In the genomic region with DNA sequence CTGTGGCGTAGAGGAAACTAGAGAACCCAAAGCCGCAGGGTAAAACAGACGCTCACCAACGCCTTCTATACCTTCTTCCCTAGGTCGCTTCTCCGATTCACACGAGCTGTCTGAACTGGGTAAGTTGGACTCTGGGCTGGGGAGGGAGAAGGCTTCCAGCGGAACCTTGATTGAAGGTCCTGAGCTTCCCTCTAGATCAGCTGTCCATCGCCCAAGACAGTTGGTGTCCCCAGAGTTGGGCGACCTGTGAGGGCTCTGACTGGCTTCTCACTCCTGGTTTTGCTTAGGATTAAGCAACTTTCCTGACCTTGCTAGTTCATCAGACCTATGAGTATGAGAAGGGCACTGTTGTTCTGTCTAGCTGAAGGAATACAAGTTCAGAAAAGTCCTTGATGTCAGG, we compare ENCODE assay signal across 8 mouse cellular contexts. TPM values are rescaled to one million over a fixed set of nuclear protein-coding genes. Genes with fewer than 3 reads are reported as not detected.
DNase-seq lines count a peak whose midpoint lies in the region; ATAC-seq and TF ChIP-seq lines count a peak whose summit lies in the region.

No protein-coding gene starts in this region.

- peaks cover 27% of the 10 kb centered on the region for H3K36me3 ChIP-seq in kidney, embryonic 14.5 days (ENCODE audit: control insufficient read depth, insufficient read depth, low read length)
- H3K36me3 ChIP-seq in hindbrain, embryonic 12.5 days: peaks cover 35% of the 10 kb centered on the region
- H3K36me3 ChIP-seq in midbrain, embryonic 14.5 days (ENCODE audit: control insufficient read depth, insufficient read depth, low read length): peaks cover 34% of the 10 kb centered on the region

- peak overlapping the region; percentile 74 for H3K9ac ChIP-seq in kidney, embryonic 14.5 days (ENCODE audit: low read depth, low read length)
- H3K9ac ChIP-seq in hindbrain, embryonic 12.5 days: peak overlapping the region; percentile 82
- H3K9ac ChIP-seq in midbrain, embryonic 14.5 days (replicated peaks; ENCODE audit: low read length): peak overlapping the region; percentile 68

- 15% methylated on average over 10 of the region's 10 CpGs for WGBS in kidney, embryonic 14.5 days
- WGBS in hindbrain, embryonic 12.5 days: 11% methylated on average over 10 of the region's 10 CpGs
- 12% methylated on average over 10 of the region's 10 CpGs for WGBS in midbrain, embryonic 14.5 days

- peaks cover 5% of the 10 kb centered on the region; the same call in 1 of the 2 replicates for H3K27me3 ChIP-seq in kidney, embryonic 14.5 days (ENCODE audit: control insufficient read depth, insufficient read depth, low read length)
- peaks cover 9% of the 10 kb centered on the region for H3K27me3 ChIP-seq in hindbrain, embryonic 12.5 days
- peaks cover 6% of the 10 kb centered on the region; the same call in 1 of the 2 replicates for H3K27me3 ChIP-seq in midbrain, embryonic 14.5 days (ENCODE audit: control insufficient read depth, insufficient read depth, low read length)

- no peaks in the 10 kb centered on the region for H3K9me3 ChIP-seq in kidney, embryonic 14.5 days (ENCODE audit: control insufficient read depth, low read length)
- no peaks in the 10 kb centered on the region for H3K9me3 ChIP-seq in hindbrain, embryonic 12.5 days (replicated peaks)
- no peaks in the 10 kb centered on the region for H3K9me3 ChIP-seq in midbrain, embryonic 14.5 days (ENCODE audit: control insufficient read depth, low read length)

- no peak; the same call in 1 of the 2 replicates for ATAC-seq in kidney, embryonic 14.5 days (ENCODE audit: low FRiP score, low TSS enrichment)
- ATAC-seq in hindbrain, embryonic 12.5 days (ENCODE audit: low FRiP score): peak; percentile 5
- ATAC-seq in midbrain, embryonic 14.5 days (ENCODE audit: low FRiP score, low TSS enrichment): no peak

- H3K4me1 ChIP-seq in kidney, embryonic 14.5 days (ENCODE audit: control insufficient read depth, insufficient read depth, low read length): peaks cover 25% of the 10 kb centered on the region; the same call in 1 of the 2 replicates
- peaks cover 28% of the 10 kb centered on the region for H3K4me1 ChIP-seq in bone marrow macrophage, adult 2 months (ENCODE audit: control insufficient read depth, insufficient read depth, low read length)
- H3K4me1 ChIP-seq in hindbrain, embryonic 12.5 days: peaks cover 45% of the 10 kb centered on the region
- peaks cover 37% of the 10 kb centered on the region for H3K4me1 ChIP-seq in midbrain, embryonic 14.5 days (ENCODE audit: control insufficient read depth, insufficient read depth, low read length)

- no peak for TF ChIP-seq CTCF in bone marrow macrophage, adult 2 months (IDR thresholded peaks at IDR 0.05; ENCODE audit: low read depth, low read length)

- no peak for DNase-seq in kidney, postnatal 10 days
- no peak for DNase-seq in midbrain, embryonic 14.5 days
- no peak for DNase-seq in thymus, postnatal 14 days
- DNase-seq in testis, postnatal 14 days (ENCODE audit: low spot score): no peak
- DNase-seq in spleen, postnatal 36 days (ENCODE audit: low spot score in 2 of 2): no peak

- peak overlapping the region; percentile 78 for H3K4me3 ChIP-seq in kidney, embryonic 14.5 days (ENCODE audit: low read length)
- H3K4me3 ChIP-seq in bone marrow macrophage, adult 2 months (ENCODE audit: insufficient read depth, low read length): peak overlapping the region; percentile 91
- H3K4me3 ChIP-seq in hindbrain, embryonic 12.5 days: peak overlapping the region; percentile 83
- peak overlapping the region; percentile 72 for H3K4me3 ChIP-seq in midbrain, embryonic 14.5 days (replicated peaks; ENCODE audit: low read depth, low read length)

- no peak for TF ChIP-seq POLR2A in bone marrow macrophage, adult 2 months (IDR thresholded peaks at IDR 0.05; ENCODE audit: borderline replicate concordance, low read depth, low read length)

- H3K4me2 ChIP-seq in kidney, embryonic 14.5 days (replicated peaks; ENCODE audit: low read depth, low read length): peak overlapping the region; percentile 95
- H3K4me2 ChIP-seq in hindbrain, embryonic 12.5 days (replicated peaks): peak overlapping the region; percentile 95
- peak overlapping the region; percentile 93 for H3K4me2 ChIP-seq in midbrain, embryonic 14.5 days (ENCODE audit: low read length)

- H3K27ac ChIP-seq in kidney, embryonic 14.5 days (ENCODE audit: low read depth, low read length): 0 out of 2 replicates have a peak overlapping the region, but pooled peaks have one; percentile 95
- H3K27ac ChIP-seq in bone marrow macrophage, adult 2 months (ENCODE audit: insufficient read depth, low read depth, low read length): peak overlapping the region; percentile 46
- peak overlapping the region; percentile 87 for H3K27ac ChIP-seq in hindbrain, embryonic 12.5 days
- peak overlapping the region; percentile 80 for H3K27ac ChIP-seq in midbrain, embryonic 14.5 days (replicated peaks; ENCODE audit: low read depth, low read length)

RNA-seq across cellular contexts. Expression of a gene that starts 1.1 kb away (rescaled TPM):
- 24.0 and 33.3 TPM in 2 replicates for polyA plus RNA-seq in kidney, embryonic 14.5 days (2014; fragmentation: Nextera tagmentation; extraction: Ambion mirVana)
- not detected in 2 replicates for polyA plus RNA-seq in bone marrow macrophage, adult 2 months (2012; ENCODE audit: insufficient read depth, insufficient read length, missing spikeins)
- polyA plus RNA-seq in hindbrain, embryonic 12.5 days (2016; fragmentation: Nextera tagmentation; extraction: Ambion mirVana): 5.4 and 7.0 TPM in 2 replicates
- polyA plus RNA-seq in midbrain, embryonic 14.5 days (2014; fragmentation: Nextera tagmentation; extraction: Ambion mirVana): 1.5 and 1.6 TPM in 2 replicates

RNA-seq across cellular contexts. Expression of a gene that starts 1.3 kb away (rescaled TPM):
- 21.3 and 22.7 TPM in 2 replicates for polyA plus RNA-seq in kidney, embryonic 14.5 days (2014; fragmentation: Nextera tagmentation; extraction: Ambion mirVana)
- polyA plus RNA-seq in bone marrow macrophage, adult 2 months (2012; ENCODE audit: insufficient read depth, insufficient read length, missing spikeins): 14.3 and 17.7 TPM in 2 replicates
- polyA plus RNA-seq in hindbrain, embryonic 12.5 days (2016; fragmentation: Nextera tagmentation; extraction: Ambion mirVana): 23.1 and 25.0 TPM in 2 replicates
- 35.4 and 41.6 TPM in 2 replicates for polyA plus RNA-seq in midbrain, embryonic 14.5 days (2014; fragmentation: Nextera tagmentation; extraction: Ambion mirVana)

RNA-seq across cellular contexts. Expression of a gene that starts 6.5 kb away (rescaled TPM):
- 2.1 and 2.5 TPM in 2 replicates for polyA plus RNA-seq in kidney, embryonic 14.5 days (2014; fragmentation: Nextera tagmentation; extraction: Ambion mirVana)
- polyA plus RNA-seq in bone marrow macrophage, adult 2 months (2012; ENCODE audit: insufficient read depth, insufficient read length, missing spikeins): 1.1 and 1.7 TPM in 2 replicates
- 7.6 and 8.1 TPM in 2 replicates for polyA plus RNA-seq in hindbrain, embryonic 12.5 days (2016; fragmentation: Nextera tagmentation; extraction: Ambion mirVana)
- 3.9 and 5.6 TPM in 2 replicates for polyA plus RNA-seq in midbrain, embryonic 14.5 days (2014; fragmentation: Nextera tagmentation; extraction: Ambion mirVana)

RNA-seq across cellular contexts. Expression of a gene that starts 25.3 kb away (rescaled TPM):
- polyA plus RNA-seq in kidney, embryonic 14.5 days (2014; fragmentation: Nextera tagmentation; extraction: Ambion mirVana): 15.6 and 20.8 TPM in 2 replicates
- 0.25 TPM in 1 of 2 replicates, not detected in the other for polyA plus RNA-seq in bone marrow macrophage, adult 2 months (2012; ENCODE audit: insufficient read depth, insufficient read length, missing spikeins)
- 112 and 115 TPM in 2 replicates for polyA plus RNA-seq in hindbrain, embryonic 12.5 days (2016; fragmentation: Nextera tagmentation; extraction: Ambion mirVana)
- 62.4 and 117 TPM in 2 replicates for polyA plus RNA-seq in midbrain, embryonic 14.5 days (2014; fragmentation: Nextera tagmentation; extraction: Ambion mirVana)

RNA-seq across cellular contexts. Expression of a gene that starts 58.1 kb away (rescaled TPM):
- polyA plus RNA-seq in kidney, embryonic 14.5 days (2014; fragmentation: Nextera tagmentation; extraction: Ambion mirVana): 13.8 and 21.3 TPM in 2 replicates
- 5.4 and 5.8 TPM in 2 replicates for polyA plus RNA-seq in bone marrow macrophage, adult 2 months (2012; ENCODE audit: insufficient read depth, insufficient read length, missing spikeins)
- 38.1 and 39.9 TPM in 2 replicates for polyA plus RNA-seq in hindbrain, embryonic 12.5 days (2016; fragmentation: Nextera tagmentation; extraction: Ambion mirVana)
- polyA plus RNA-seq in midbrain, embryonic 14.5 days (2014; fragmentation: Nextera tagmentation; extraction: Ambion mirVana): 33.3 and 33.9 TPM in 2 replicates
